Comparison of ENCODE assay signal across 24 mouse cellular contexts in genomic region chr8:13386366-13386765, GRCm38 (mm10). TPM values are rescaled to one million over a fixed set of nuclear protein-coding genes. Genes with fewer than 3 reads are reported as not detected.
A peak's percentile ranks its signal among the peaks of the same experiment; 100 is the strongest.
DNase-seq lines count a peak whose midpoint lies in the region; ATAC-seq and TF ChIP-seq lines count a peak whose summit lies in the region.
"Had no signal": no experiment of that assay in that cellular context is flagged by ENCODE, and none has a peak within 500 bp of the region (broad histone marks: within the 10 kb centered on the region; RNA-seq: fewer than 3 reads in every experiment).

No protein-coding gene starts in this region.

- no peak overlapping the region for H3K9ac ChIP-seq in kidney, embryonic 14.5 days (ENCODE audit: low read depth, low read length)
- H3K9ac ChIP-seq in kidney, embryonic 15.5 days = no peak overlapping the region
- H3K9ac ChIP-seq in kidney, embryonic 16.5 days (replicated peaks; ENCODE audit: low read length) = no peak overlapping the region
- no peak overlapping the region for H3K9ac ChIP-seq in kidney, postnatal 0 days (ENCODE audit: low read depth, low read length)

- H3K27ac ChIP-seq in kidney, embryonic 14.5 days (ENCODE audit: low read depth, low read length) = no peak overlapping the region
- H3K27ac ChIP-seq in kidney, embryonic 15.5 days = no peak overlapping the region
- H3K27ac ChIP-seq in kidney, embryonic 16.5 days (ENCODE audit: low read length) = no peak overlapping the region
- no peak overlapping the region for H3K27ac ChIP-seq in kidney, postnatal 0 days

- H3K27me3 ChIP-seq in kidney, embryonic 14.5 days (ENCODE audit: control insufficient read depth, insufficient read depth, low read length) = no peaks in the 10 kb centered on the region
- no peaks in the 10 kb centered on the region for H3K27me3 ChIP-seq in kidney, embryonic 15.5 days
- H3K27me3 ChIP-seq in kidney, embryonic 16.5 days (ENCODE audit: insufficient read depth, low read length) = no peaks in the 10 kb centered on the region
- H3K27me3 ChIP-seq in kidney, postnatal 0 days (ENCODE audit: insufficient read depth, low read length) = no peaks in the 10 kb centered on the region
- H3K27me3 ChIP-seq: CH12.LX had no signal

- peak; percentile 66; the same call in 1 of the 2 replicates for ATAC-seq in kidney, embryonic 14.5 days (ENCODE audit: low FRiP score, low TSS enrichment)
- ATAC-seq in kidney, embryonic 15.5 days (replicated peaks; ENCODE audit: low FRiP score) = peak; percentile 49; the same call in 1 of the 2 replicates
- ATAC-seq in kidney, embryonic 16.5 days (ENCODE audit: low FRiP score, low TSS enrichment) = peak; percentile 70
- peak; percentile 72; the same call in 1 of the 2 replicates for ATAC-seq in kidney, postnatal 0 days (replicated peaks; ENCODE audit: low FRiP score, low read depth)
- ATAC-seq: activated CD4-positive, CD25-positive, alpha-beta regulatory T cell, adult 4 months; CD4-positive, CD25-positive, alpha-beta regulatory T cell, adult 4 months; Patski had no signal

- 46% methylated on average over 13 of the region's 13 CpGs for WGBS in kidney, embryonic 14.5 days
- WGBS in kidney, embryonic 15.5 days = 45% methylated on average over 13 of the region's 13 CpGs
- WGBS in kidney, embryonic 16.5 days = 52% methylated on average over 13 of the region's 13 CpGs
- WGBS in kidney, postnatal 0 days = 40% methylated on average over 13 of the region's 13 CpGs

- no peaks in the 10 kb centered on the region for H3K4me1 ChIP-seq in kidney, embryonic 14.5 days (ENCODE audit: control insufficient read depth, insufficient read depth, low read length)
- H3K4me1 ChIP-seq in kidney, embryonic 15.5 days = peaks cover 6% of the 10 kb centered on the region
- H3K4me1 ChIP-seq in kidney, embryonic 16.5 days (ENCODE audit: insufficient read depth, low read length) = no peaks in the 10 kb centered on the region; the same call in 1 of the 2 replicates
- no peaks in the 10 kb centered on the region for H3K4me1 ChIP-seq in kidney, postnatal 0 days (replicated peaks; ENCODE audit: insufficient read depth, low read length)

- no peak overlapping the region for H3K4me3 ChIP-seq in kidney, embryonic 14.5 days (ENCODE audit: low read length)
- H3K4me3 ChIP-seq in kidney, embryonic 15.5 days (replicated peaks) = no peak overlapping the region
- no peak overlapping the region for H3K4me3 ChIP-seq in kidney, embryonic 16.5 days (ENCODE audit: low read length)
- no peak overlapping the region for H3K4me3 ChIP-seq in kidney, postnatal 0 days (replicated peaks; ENCODE audit: low read depth, low read length)

- no peak for TF ChIP-seq CTCF in kidney, postnatal 0 days (IDR thresholded peaks at IDR 0.05; ENCODE audit: low read depth)

- no peak for DNase-seq in kidney, postnatal 10 days
- no peak for DNase-seq in kidney, postnatal 36 days
- no peak for DNase-seq in kidney, postnatal 14 days
- DNase-seq in kidney, postnatal 0 days (ENCODE audit: low spot score) = peak; percentile 23
- DNase-seq in kidney, adult 18-20 months = no peak
- DNase-seq: adrenal gland, adult 2 months; adrenal gland, adult 8-10 months; adrenal gland, postnatal 10 days; adrenal gland, postnatal 14 days; adrenal gland, postnatal 25 days; adrenal gland, postnatal 36 days; B cell, adult 2 months; cerebellum, adult 11 months; cerebellum, adult 11-12 months had no signal

- H3K9me3 ChIP-seq in kidney, embryonic 14.5 days (ENCODE audit: control insufficient read depth, low read length) = no peaks in the 10 kb centered on the region
- H3K9me3 ChIP-seq in kidney, embryonic 15.5 days (replicated peaks) = no peaks in the 10 kb centered on the region
- no peaks in the 10 kb centered on the region for H3K9me3 ChIP-seq in kidney, embryonic 16.5 days (ENCODE audit: low read length)
- no peaks in the 10 kb centered on the region for H3K9me3 ChIP-seq in kidney, postnatal 0 days (replicated peaks; ENCODE audit: low read length)
- H3K9me3 ChIP-seq: G1E had no signal

- H3K4me2 ChIP-seq in kidney, embryonic 14.5 days (replicated peaks; ENCODE audit: low read depth, low read length) = no peak overlapping the region
- H3K4me2 ChIP-seq in kidney, embryonic 15.5 days = no peak overlapping the region
- H3K4me2 ChIP-seq in kidney, embryonic 16.5 days (replicated peaks; ENCODE audit: low read depth, low read length) = no peak overlapping the region
- H3K4me2 ChIP-seq in kidney, postnatal 0 days (ENCODE audit: low read length) = no peak overlapping the region

- no peaks in the 10 kb centered on the region for H3K36me3 ChIP-seq in kidney, embryonic 14.5 days (ENCODE audit: control insufficient read depth, insufficient read depth, low read length)
- H3K36me3 ChIP-seq in kidney, embryonic 15.5 days = no peaks in the 10 kb centered on the region
- H3K36me3 ChIP-seq in kidney, embryonic 16.5 days (ENCODE audit: insufficient read depth, low read length) = no peaks in the 10 kb centered on the region
- H3K36me3 ChIP-seq in kidney, postnatal 0 days (ENCODE audit: insufficient read depth, low read length) = no peaks in the 10 kb centered on the region
- H3K36me3 ChIP-seq: G1E had no signal

RNA-seq across cellular contexts. Expression of gene Atp4b, which starts 10.3 kb away (rescaled TPM):
- not detected in 2 replicates for polyA plus RNA-seq in kidney, embryonic 14.5 days (2014; fragmentation: Nextera tagmentation; extraction: Ambion mirVana)
- not detected in 2 replicates for polyA plus RNA-seq in kidney, embryonic 15.5 days (2015; fragmentation: Nextera tagmentation; extraction: Ambion mirVana)
- polyA plus RNA-seq in kidney, embryonic 16.5 days (2015; fragmentation: Nextera tagmentation; extraction: Ambion mirVana) = not detected in 2 replicates
- 0.08 TPM in 1 of 2 replicates, not detected in the other for polyA plus RNA-seq in kidney, postnatal 0 days (2015; fragmentation: Nextera tagmentation; extraction: Ambion mirVana)
- polyA plus RNA-seq: activated CD4-positive, CD25-positive, alpha-beta regulatory T cell, adult 4 months; brain, embryonic 14.5 days; C2C12; CD4-positive, CD25-positive, alpha-beta regulatory T cell, adult 4 months; G1E; Patski had no signal

RNA-seq across cellular contexts. Expression of gene Grk1, which starts 18.5 kb away (rescaled TPM):
- polyA plus RNA-seq in kidney, embryonic 14.5 days (2014; fragmentation: Nextera tagmentation; extraction: Ambion mirVana) = not detected in 2 replicates
- polyA plus RNA-seq in kidney, embryonic 15.5 days (2015; fragmentation: Nextera tagmentation; extraction: Ambion mirVana) = not detected in 2 replicates
- polyA plus RNA-seq in kidney, embryonic 16.5 days (2015; fragmentation: Nextera tagmentation; extraction: Ambion mirVana) = not detected in 2 replicates
- polyA plus RNA-seq in kidney, postnatal 0 days (2015; fragmentation: Nextera tagmentation; extraction: Ambion mirVana) = 0.01 TPM in 1 of 2 replicates, not detected in the other
- polyA plus RNA-seq: activated CD4-positive, CD25-positive, alpha-beta regulatory T cell, adult 4 months; adrenal gland, adult 2 months; C2C12; CD4-positive, CD25-positive, alpha-beta regulatory T cell, adult 4 months; Patski had no signal

RNA-seq across cellular contexts. Expression of gene Tfdp1, which starts 47.8 kb away (rescaled TPM):
- polyA plus RNA-seq in kidney, embryonic 14.5 days (2014; fragmentation: Nextera tagmentation; extraction: Ambion mirVana) = 146 and 201 TPM in 2 replicates
- 169 and 183 TPM in 2 replicates for polyA plus RNA-seq in kidney, embryonic 15.5 days (2015; fragmentation: Nextera tagmentation; extraction: Ambion mirVana)
- polyA plus RNA-seq in kidney, embryonic 16.5 days (2015; fragmentation: Nextera tagmentation; extraction: Ambion mirVana) = 159 TPM in 2 replicates
- 107 and 127 TPM in 2 replicates for polyA plus RNA-seq in kidney, postnatal 0 days (2015; fragmentation: Nextera tagmentation; extraction: Ambion mirVana)

RNA-seq across cellular contexts. Expression of gene Tmem255b, which starts 48.6 kb away (rescaled TPM):
- polyA plus RNA-seq in kidney, embryonic 14.5 days (2014; fragmentation: Nextera tagmentation; extraction: Ambion mirVana) = 0.57 TPM in 1 of 2 replicates, not detected in the other
- polyA plus RNA-seq in kidney, embryonic 15.5 days (2015; fragmentation: Nextera tagmentation; extraction: Ambion mirVana) = 0.62 and 1.2 TPM in 2 replicates
- polyA plus RNA-seq in kidney, embryonic 16.5 days (2015; fragmentation: Nextera tagmentation; extraction: Ambion mirVana) = 0.95 and 1.4 TPM in 2 replicates
- polyA plus RNA-seq in kidney, postnatal 0 days (2015; fragmentation: Nextera tagmentation; extraction: Ambion mirVana) = 1.1 and 1.5 TPM in 2 replicates
- polyA plus RNA-seq: activated CD4-positive, CD25-positive, alpha-beta regulatory T cell, adult 4 months; C2C12; CD4-positive, CD25-positive, alpha-beta regulatory T cell, adult 4 months; G1E had no signal
